Mouse (Mus musculus): ENCODE results near the gene Stac2. TPM values are rescaled to one million over a fixed set of nuclear protein-coding genes. Genes with fewer than 3 reads are reported as not detected.

The Stac2 gene
- polyA plus RNA-seq, 1 experiment from 2014 or later = 2.1 TPM

GRCm38 (mm10) chr11:98000378-98001140 is 52.7 kb downstream of the Stac2 start:
- 48% methylated on average over 7 of the region's 7 CpGs for WGBS
- peaks cover 21% of the 10 kb centered on the region for H3K27me3 ChIP-seq
- no peak overlapping the region for H3K9ac ChIP-seq
- H3K4me1 ChIP-seq = peaks cover 34% of the 10 kb centered on the region
- peaks cover 13% of the 10 kb centered on the region for H3K36me3 ChIP-seq
- no peak overlapping the region for H3K4me3 ChIP-seq
- no peak overlapping the region for H3K4me2 ChIP-seq (replicated peaks)
- ATAC-seq (ENCODE audit: low FRiP score) = no peak
- H3K9me3 ChIP-seq (replicated peaks) = no peaks in the 10 kb centered on the region
- no peak overlapping the region for H3K27ac ChIP-seq

- H3K4me1 ChIP-seq = peaks cover 40% of the 10 kb centered on the region
- no peaks in the 10 kb centered on the region for H3K9me3 ChIP-seq (replicated peaks)
- no peak overlapping the region for H3K27ac ChIP-seq
- H3K36me3 ChIP-seq = peaks cover 6% of the 10 kb centered on the region
- H3K9ac ChIP-seq = no peak overlapping the region
- H3K4me2 ChIP-seq (replicated peaks) = no peak overlapping the region
- peaks cover 23% of the 10 kb centered on the region for H3K27me3 ChIP-seq
- 55% methylated on average over 5 of the region's 5 CpGs for WGBS
- ATAC-seq (ENCODE audit: low FRiP score) = no peak
- H3K4me3 ChIP-seq = no peak overlapping the region
These were observed 53.5 kb downstream of the Stac2 start for GRCm38 (mm10) chr11:97999748-98000147.

GRCm38 (mm10) chr11:97998898-97999608 is 54.2 kb downstream of the Stac2 start:
- Histone ChIP-seq H3K27ac (no peak overlapping the region), H3K4me2 (replicated peaks) (no peak overlapping the region), H3K9ac (no peak overlapping the region), H3K9me3 (replicated peaks) (no peaks in the 10 kb centered on the region), H3K4me3 (no peak overlapping the region), H3K27me3 (peaks cover 30% of the 10 kb centered on the region), H3K4me1 (peaks cover 42% of the 10 kb centered on the region), H3K36me3 (peaks cover 3% of the 10 kb centered on the region)
- no peak for ATAC-seq (ENCODE audit: low FRiP score)
- 72% methylated on average over 7 of the region's 7 CpGs for WGBS

GRCm38 (mm10) chr11:97998074-97998793 is 55.0 kb downstream of the Stac2 start:
- Histone ChIP-seq H3K4me1 (peaks cover 34% of the 10 kb centered on the region), H3K9me3 (replicated peaks) (no peaks in the 10 kb centered on the region), H3K4me3 (no peak overlapping the region), H3K4me2 (replicated peaks) (no peak overlapping the region), H3K36me3 (no peaks in the 10 kb centered on the region; the same call in 1 of the 2 replicates), H3K27ac (no peak overlapping the region), H3K27me3 (peaks cover 29% of the 10 kb centered on the region), H3K9ac (no peak overlapping the region)
- WGBS = 84% methylated on average over 11 of the region's 11 CpGs
- no peak for ATAC-seq (ENCODE audit: low FRiP score)

- Histone ChIP-seq H3K9ac (no peak overlapping the region), H3K4me3 (no peak overlapping the region), H3K9me3 (replicated peaks) (no peaks in the 10 kb centered on the region), H3K4me1 (peaks cover 27% of the 10 kb centered on the region), H3K27ac (no peak overlapping the region), H3K27me3 (peaks cover 21% of the 10 kb centered on the region), H3K36me3 (no peaks in the 10 kb centered on the region), H3K4me2 (replicated peaks) (no peak overlapping the region)
- 78% methylated on average over 8 of the region's 8 CpGs for WGBS
- ATAC-seq (ENCODE audit: low FRiP score) = no peak
These were observed 55.8 kb downstream of the Stac2 start for GRCm38 (mm10) chr11:97997387-97997960.

- Histone ChIP-seq H3K9ac (no peak overlapping the region), H3K4me3 (no peak overlapping the region), H3K4me1 (peaks cover 26% of the 10 kb centered on the region), H3K27me3 (peaks cover 18% of the 10 kb centered on the region), H3K9me3 (replicated peaks) (no peaks in the 10 kb centered on the region), H3K27ac (no peak overlapping the region), H3K36me3 (no peaks in the 10 kb centered on the region), H3K4me2 (replicated peaks) (no peak overlapping the region)
- ATAC-seq (ENCODE audit: low FRiP score) = no peak
- 65% methylated on average over 1 of the region's 1 CpGs for WGBS
These were observed 56.6 kb downstream of the Stac2 start for GRCm38 (mm10) chr11:97996691-97997090.

- H3K9me3 ChIP-seq (replicated peaks) = no peaks in the 10 kb centered on the region
- WGBS = under 1% methylated on average over 26 of the region's 26 CpGs
- H3K27me3 ChIP-seq = peaks cover 15% of the 10 kb centered on the region; the same call in 1 of the 2 replicates
These were observed 57.5 kb downstream of the Stac2 start, which contains the start of gene Arl5c for GRCm38 (mm10) chr11:97995564-97996288. Gene Arl5c (minus strand): TSS chr11:97996181.

GRCm38 (mm10) chr11:97994539-97995100 is 58.6 kb downstream of the Stac2 start:
- peak; percentile 59; the same call in 1 of the 2 replicates for ATAC-seq (ENCODE audit: low FRiP score)
- Histone ChIP-seq H3K4me1 (peaks cover 22% of the 10 kb centered on the region), H3K27ac (no peak overlapping the region), H3K4me2 (replicated peaks) (peak overlapping the region; percentile 85), H3K36me3 (no peaks in the 10 kb centered on the region), H3K4me3 (peak overlapping the region; percentile 31), H3K27me3 (peaks cover 11% of the 10 kb centered on the region; the same call in 1 of the 2 replicates), H3K9ac (no peak overlapping the region), H3K9me3 (replicated peaks) (no peaks in the 10 kb centered on the region)
- 6% methylated on average over 13 of the region's 13 CpGs for WGBS

More at GRCm38 (mm10) chr11:97995564-97996288, 57.5 kb downstream of the Stac2 start, which contains the start of gene Arl5c:
- H3K9ac ChIP-seq = peak within 1 kb of the TSS; percentile 54
- H3K4me3 ChIP-seq = peak within 1 kb of the TSS; percentile 31
- no peaks in the 10 kb centered on the region for H3K36me3 ChIP-seq
- no peak within 1 kb of the TSS for H3K27ac ChIP-seq
- ATAC-seq (ENCODE audit: low FRiP score) = 0 out of 2 replicates have a peak, but pooled peaks have one; percentile 38
- H3K4me2 ChIP-seq (replicated peaks) = peak within 1 kb of the TSS; percentile 85
- H3K4me1 ChIP-seq = peaks cover 21% of the 10 kb centered on the region

- Histone ChIP-seq H3K4me2 (replicated peaks) (peak overlapping the region; percentile 57), H3K27ac (peak overlapping the region; percentile 79), H3K36me3 (no peaks in the 10 kb centered on the region), H3K4me1 (peaks cover 27% of the 10 kb centered on the region), H3K27me3 (peaks cover 36% of the 10 kb centered on the region), H3K9me3 (replicated peaks) (no peaks in the 10 kb centered on the region), H3K4me3 (peak overlapping the region; percentile 70), H3K9ac (peak overlapping the region; percentile 78)
- under 1% methylated on average over 26 of the region's 26 CpGs for WGBS
- peak; percentile 82 for ATAC-seq (ENCODE audit: low FRiP score)
These were observed 64.6 kb downstream of the Stac2 start for GRCm38 (mm10) chr11:97988530-97989096.

- Histone ChIP-seq H3K27ac (peak overlapping the region; percentile 79), H3K4me1 (peaks cover 27% of the 10 kb centered on the region), H3K27me3 (peaks cover 42% of the 10 kb centered on the region), H3K9me3 (replicated peaks) (no peaks in the 10 kb centered on the region), H3K36me3 (no peaks in the 10 kb centered on the region), H3K4me3 (peak overlapping the region; percentile 70), H3K9ac (peak overlapping the region; percentile 78), H3K4me2 (replicated peaks) (peak overlapping the region; percentile 57)
- WGBS = under 1% methylated on average over 42 of the region's 42 CpGs
- peak; percentile 83 for ATAC-seq (ENCODE audit: low FRiP score)
These were observed 65.4 kb downstream of the Stac2 start for GRCm38 (mm10) chr11:97987551-97988526.
